Mouse (Mus musculus): Measurements from ENCODE around the gene Nrgn. TPM values are rescaled to one million over a fixed set of nuclear protein-coding genes. Genes with fewer than 3 reads are reported as not detected.
A peak's percentile ranks its signal among the peaks of the same experiment; 100 is the strongest.

The Nrgn gene
- 17.1 and 36.8 TPM in 2 replicates for total RNA-seq (2017)

- peak; percentile 77 for ATAC-seq (replicated peaks; ENCODE audit: low read depth, poor library complexity, severe bottlenecking)
Observed at GRCm38 (mm10) chr9:37552536-37553293, at the start of gene Nrgn. Gene Nrgn (minus strand): TSS chr9:37552904.

- ATAC-seq (replicated peaks; ENCODE audit: low read depth, poor library complexity, severe bottlenecking) = peak; percentile 43; the same call in 1 of the 2 replicates
Observed at GRCm38 (mm10) chr9:37600538-37601205, 48.0 kb upstream of the Nrgn start.

GRCm38 (mm10) chr9:37598637-37599036 lies 45.9 kb upstream of the Nrgn start:
- peak; percentile 67; the same call in 1 of the 2 replicates for ATAC-seq (replicated peaks; ENCODE audit: low read depth, poor library complexity, severe bottlenecking)

GRCm38 (mm10) chr9:37595570-37595969 lies 42.9 kb upstream of the Nrgn start:
- ATAC-seq (replicated peaks; ENCODE audit: low read depth, poor library complexity, severe bottlenecking) = no peak

- no peak for ATAC-seq (replicated peaks; ENCODE audit: low read depth, poor library complexity, severe bottlenecking)
Observed at GRCm38 (mm10) chr9:37593690-37594089, 41.0 kb upstream of the Nrgn start.

- peak; percentile 41 for ATAC-seq (replicated peaks; ENCODE audit: low read depth, poor library complexity, severe bottlenecking)
Observed at GRCm38 (mm10) chr9:37592633-37593032, 39.9 kb upstream of the Nrgn start.

GRCm38 (mm10) chr9:37592025-37592424 lies 39.3 kb upstream of the Nrgn start:
- ATAC-seq (replicated peaks; ENCODE audit: low read depth, poor library complexity, severe bottlenecking) = peak; percentile 26

- ATAC-seq (replicated peaks; ENCODE audit: low read depth, poor library complexity, severe bottlenecking) = peak; percentile 43; the same call in 1 of the 2 replicates
Observed at GRCm38 (mm10) chr9:37590381-37590780, 37.7 kb upstream of the Nrgn start.

GRCm38 (mm10) chr9:37586718-37587117 lies 34.0 kb upstream of the Nrgn start:
- no peak for ATAC-seq (replicated peaks; ENCODE audit: low read depth, poor library complexity, severe bottlenecking)

GRCm38 (mm10) chr9:37583594-37583993 lies 30.9 kb upstream of the Nrgn start:
- ATAC-seq (replicated peaks; ENCODE audit: low read depth, poor library complexity, severe bottlenecking) = no peak

GRCm38 (mm10) chr9:37576436-37576930 lies 23.8 kb upstream of the Nrgn start:
- peak; percentile 88 for ATAC-seq (replicated peaks; ENCODE audit: low read depth, poor library complexity, severe bottlenecking)

GRCm38 (mm10) chr9:37572204-37572876 lies 19.6 kb upstream of the Nrgn start:
- peak; percentile 12 for ATAC-seq (replicated peaks; ENCODE audit: low read depth, poor library complexity, severe bottlenecking)

- ATAC-seq (replicated peaks; ENCODE audit: low read depth, poor library complexity, severe bottlenecking) = no peak
Observed at GRCm38 (mm10) chr9:37569231-37569835, 16.6 kb upstream of the Nrgn start.

GRCm38 (mm10) chr9:37568605-37569214 lies 16.0 kb upstream of the Nrgn start:
- ATAC-seq (replicated peaks; ENCODE audit: low read depth, poor library complexity, severe bottlenecking) = no peak

- peak; percentile 57 for ATAC-seq (replicated peaks; ENCODE audit: low read depth, poor library complexity, severe bottlenecking)
Observed at GRCm38 (mm10) chr9:37567892-37568604, 15.3 kb upstream of the Nrgn start.

GRCm38 (mm10) chr9:37567454-37567853 lies 14.8 kb upstream of the Nrgn start:
- no peak for ATAC-seq (replicated peaks; ENCODE audit: low read depth, poor library complexity, severe bottlenecking)

- ATAC-seq (replicated peaks; ENCODE audit: low read depth, poor library complexity, severe bottlenecking) = peak; percentile 45
Observed at GRCm38 (mm10) chr9:37567019-37567418, 14.3 kb upstream of the Nrgn start.

GRCm38 (mm10) chr9:37563805-37564204 lies 11.1 kb upstream of the Nrgn start:
- no peak for ATAC-seq (replicated peaks; ENCODE audit: low read depth, poor library complexity, severe bottlenecking)

- 0 out of 2 replicates have a peak, but pooled peaks have one; percentile 37 for ATAC-seq (replicated peaks; ENCODE audit: low read depth, poor library complexity, severe bottlenecking)
Observed at GRCm38 (mm10) chr9:37560617-37561016, 7.9 kb upstream of the Nrgn start.
